Mouse (Mus musculus): ENCODE measurements at regions not wholly inside any gene's neighbourhood (a gene's known extent, or its start where the extent isn't known, plus 50 kb on each side); places are given as distances from the start of the nearest gene placed in this dataset.

DNA sequence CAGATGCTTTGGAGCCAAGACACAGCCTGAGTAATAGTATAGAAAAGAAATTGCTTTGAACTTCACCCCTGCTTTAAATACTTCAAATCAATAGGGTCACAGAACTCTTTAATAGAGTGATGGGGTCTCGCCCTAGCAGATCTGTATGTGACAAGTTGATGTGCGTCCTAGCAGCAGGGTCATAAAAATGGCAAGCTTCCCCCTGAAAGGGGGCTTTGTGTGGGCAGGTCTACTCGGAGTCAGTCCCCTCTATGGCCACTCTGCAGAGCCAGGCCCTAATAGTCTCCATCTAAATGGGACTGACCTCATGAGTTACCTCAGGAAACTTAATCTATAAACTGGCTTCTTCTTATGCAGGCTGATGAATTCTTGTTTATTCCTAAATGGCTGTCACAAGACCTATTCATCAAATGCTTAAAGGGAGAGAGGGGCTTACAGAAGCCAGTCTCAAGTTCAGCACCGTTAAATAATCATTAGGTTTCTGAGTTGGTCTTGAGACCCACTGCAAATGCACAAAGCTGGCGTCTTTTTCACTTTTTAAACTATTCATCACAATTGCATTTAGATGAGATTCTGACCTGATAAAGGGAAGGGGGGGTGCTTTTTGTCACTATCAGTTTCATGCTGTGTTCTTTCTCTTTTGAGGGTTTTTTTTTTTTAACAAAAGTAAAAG is 457.0 kb upstream of the Fam92a start:
- no peak for DNase-seq (ENCODE audit: low spot score in 2 of 2)

GRCm38 (mm10) chr4:12627158-12627871 is 455.5 kb upstream of the Fam92a start:
- DNase-seq (ENCODE audit: low spot score in 2 of 2) = no peak

GRCm38 (mm10) chr4:12620756-12621270 is 449.0 kb upstream of the Fam92a start:
- DNase-seq (ENCODE audit: low spot score in 2 of 2) = no peak

- DNase-seq (ENCODE audit: low spot score in 2 of 2) = no peak
Measured at GRCm38 (mm10) chr4:12620059-12620755, 448.4 kb upstream of the Fam92a start.

DNA sequence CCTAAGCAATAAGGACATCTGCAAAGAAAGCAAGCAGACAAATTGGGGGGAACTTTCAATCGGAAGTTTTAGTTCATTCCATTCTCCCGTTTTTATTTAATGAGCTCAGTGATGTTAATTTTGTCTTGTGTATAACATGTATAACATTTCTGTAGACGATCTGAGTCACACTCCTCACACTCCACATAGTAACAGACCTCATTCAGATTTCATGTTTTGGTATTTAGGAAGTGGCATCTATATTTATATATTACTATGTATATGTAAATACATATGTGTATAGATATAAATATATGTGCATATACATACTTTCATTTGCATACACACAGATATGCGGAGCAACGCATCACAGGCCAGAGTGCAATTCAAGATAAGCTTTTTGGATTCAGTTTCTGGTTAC is 444.9 kb upstream of the Fam92a start:
- DNase-seq (ENCODE audit: low spot score in 2 of 2) = no peak

- DNase-seq (ENCODE audit: low spot score in 2 of 2) = no peak
Measured at GRCm38 (mm10) chr4:12611511-12611910, 439.7 kb upstream of the Fam92a start.

GRCm38 (mm10) chr4:12601165-12601919 is 429.5 kb upstream of the Fam92a start:
- DNase-seq (ENCODE audit: low spot score in 2 of 2) = no peak

DNA sequence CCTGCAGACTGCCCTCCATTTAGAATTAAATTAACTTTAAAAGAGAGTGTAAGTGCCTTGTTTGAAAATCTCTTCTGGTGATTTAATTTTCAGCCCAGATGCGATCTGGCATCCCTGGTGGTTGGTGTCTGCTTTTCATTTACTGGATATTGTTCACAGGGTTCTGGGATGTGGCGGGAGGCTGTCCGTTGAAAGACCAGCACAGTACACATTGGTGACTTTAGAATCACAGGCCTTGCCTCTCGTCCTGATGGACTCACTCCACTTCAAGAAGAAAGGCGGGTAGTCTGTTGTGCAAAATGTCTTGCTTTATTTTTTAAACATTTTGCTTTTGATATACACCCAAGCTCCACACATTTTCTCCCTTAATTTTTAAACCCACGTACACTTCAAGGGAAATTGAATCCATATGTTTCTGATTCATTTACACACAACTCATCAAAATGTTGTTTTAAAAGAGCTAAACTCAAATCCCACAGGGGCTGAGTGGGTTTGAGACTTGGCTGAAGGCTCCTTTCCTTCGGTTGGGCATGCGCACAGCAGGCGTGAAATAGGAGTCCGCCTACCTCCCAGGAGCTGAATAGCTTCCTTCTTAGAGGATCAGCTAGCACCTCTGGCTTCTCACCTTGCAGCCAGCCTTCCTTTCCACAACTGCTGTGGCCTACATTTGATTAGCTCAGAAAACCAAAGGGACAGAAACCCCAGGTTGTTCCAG is 424.1 kb upstream of the Fam92a start:
- no peak for DNase-seq (ENCODE audit: low spot score in 2 of 2)

DNA sequence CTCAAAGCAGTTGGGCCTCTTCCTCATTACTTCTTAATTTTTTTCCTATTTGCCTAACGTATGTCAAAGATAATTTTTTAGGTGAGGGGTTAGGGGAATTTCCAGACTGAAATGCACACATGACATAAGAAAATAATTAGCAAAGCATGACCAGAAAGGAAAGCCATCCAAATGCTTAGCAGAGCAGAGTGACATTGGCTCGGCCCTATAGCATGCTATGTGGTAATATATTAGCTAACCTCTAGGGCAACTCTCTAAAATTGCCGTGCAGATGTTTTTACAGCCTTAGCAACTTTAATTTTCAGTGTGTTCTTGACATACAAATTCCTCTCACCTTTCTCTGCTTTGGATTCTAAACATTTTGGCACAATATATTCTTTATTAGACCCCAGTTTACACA is 421.2 kb upstream of the Fam92a start:
- no peak for DNase-seq (ENCODE audit: low spot score in 2 of 2)

- DNase-seq (ENCODE audit: low spot score in 2 of 2) = no peak
Measured at GRCm38 (mm10) chr4:12578102-12578501, 406.3 kb upstream of the Fam92a start.

- DNase-seq (ENCODE audit: low spot score in 2 of 2) = no peak
Measured at GRCm38 (mm10) chr4:12571881-12572280, 400.1 kb upstream of the Fam92a start.

DNA sequence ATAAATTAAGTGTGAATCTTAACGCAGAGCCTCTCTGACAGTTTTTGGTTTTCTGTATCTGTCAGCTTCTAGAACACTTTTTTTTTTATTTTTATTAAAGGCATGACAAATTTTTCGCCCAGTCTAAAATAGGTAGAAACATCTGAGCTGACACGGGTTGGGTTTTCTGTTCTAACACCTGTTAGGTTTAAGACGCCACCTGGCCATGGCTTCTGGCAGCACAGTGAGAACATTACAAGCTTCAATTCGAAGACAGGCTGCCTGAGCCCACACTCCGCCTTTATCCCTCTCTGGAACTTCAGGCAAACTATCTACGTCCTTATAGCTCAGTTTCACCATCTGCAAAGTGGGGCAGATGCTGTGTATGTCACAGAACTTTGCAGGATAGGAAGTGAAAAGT is 398.9 kb upstream of the Fam92a start:
- DNase-seq (ENCODE audit: low spot score in 2 of 2) = no peak

DNA sequence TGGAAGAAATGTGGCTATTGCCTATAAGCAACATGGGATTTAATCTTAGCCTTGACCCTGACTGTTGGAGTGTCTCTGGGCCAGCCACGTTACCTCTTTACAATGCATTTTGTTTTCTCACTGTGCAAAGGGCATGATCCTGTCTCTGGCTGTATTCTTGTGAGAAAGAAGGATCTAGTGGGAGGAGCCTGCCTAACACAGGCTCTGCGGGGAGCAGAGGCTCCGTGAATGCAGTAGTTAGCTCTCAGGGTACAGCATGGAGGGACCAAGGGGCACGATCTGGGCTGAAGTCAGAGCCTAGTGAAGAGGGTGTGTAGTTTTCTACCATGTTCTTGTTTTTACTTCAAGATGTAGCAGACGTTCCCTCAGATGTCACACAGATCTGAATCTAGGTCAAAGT is 395.8 kb upstream of the Fam92a start:
- no peak for DNase-seq (ENCODE audit: low spot score in 2 of 2)

DNA sequence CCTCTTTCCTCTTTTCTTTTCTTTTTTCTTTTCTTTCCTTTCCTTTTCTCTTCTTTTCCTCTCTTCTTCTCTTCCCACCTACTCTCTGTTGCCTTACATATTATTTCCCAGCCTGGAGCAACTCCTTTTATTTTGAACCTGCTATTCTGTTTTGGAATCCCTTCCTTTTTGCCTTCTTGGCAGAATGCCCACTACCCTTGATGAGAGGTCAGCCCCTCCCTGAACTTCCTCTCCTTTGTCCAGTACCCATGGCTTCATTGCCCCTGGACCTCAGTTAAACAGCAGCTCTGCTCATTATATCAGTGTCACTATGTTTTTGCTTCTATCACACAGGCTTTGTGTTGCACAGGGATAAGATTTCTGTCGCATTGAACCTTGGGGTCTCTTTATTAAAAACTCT is 391.2 kb upstream of the Fam92a start:
- DNase-seq (ENCODE audit: low spot score in 2 of 2) = no peak

DNA sequence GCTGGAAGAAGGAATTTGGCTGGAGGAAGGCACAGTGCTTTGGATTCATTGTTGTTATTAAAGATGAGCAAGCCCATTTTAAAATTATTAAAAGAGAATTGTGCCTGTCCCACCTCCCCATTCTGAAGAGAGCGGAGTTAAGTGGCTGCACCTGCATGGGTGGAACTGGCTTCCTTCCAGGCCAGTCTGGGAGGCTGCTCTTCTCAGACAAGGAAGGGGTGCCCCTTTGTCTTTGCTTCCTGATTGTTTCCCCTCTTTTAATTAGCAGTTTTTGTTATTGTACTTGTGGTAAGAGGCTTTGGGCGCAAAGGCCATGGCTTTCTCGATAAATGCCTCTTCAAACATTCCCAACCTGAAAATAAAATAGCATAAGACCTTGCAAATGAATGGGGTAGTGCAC is 388.7 kb upstream of the Fam92a start:
- DNase-seq (ENCODE audit: low spot score in 2 of 2) = no peak

- DNase-seq (ENCODE audit: low spot score in 2 of 2) = no peak
Measured at GRCm38 (mm10) chr4:12560015-12560414, 388.2 kb upstream of the Fam92a start.

GRCm38 (mm10) chr4:12557105-12557504 is 385.3 kb upstream of the Fam92a start:
- DNase-seq (ENCODE audit: low spot score in 2 of 2) = no peak

DNA sequence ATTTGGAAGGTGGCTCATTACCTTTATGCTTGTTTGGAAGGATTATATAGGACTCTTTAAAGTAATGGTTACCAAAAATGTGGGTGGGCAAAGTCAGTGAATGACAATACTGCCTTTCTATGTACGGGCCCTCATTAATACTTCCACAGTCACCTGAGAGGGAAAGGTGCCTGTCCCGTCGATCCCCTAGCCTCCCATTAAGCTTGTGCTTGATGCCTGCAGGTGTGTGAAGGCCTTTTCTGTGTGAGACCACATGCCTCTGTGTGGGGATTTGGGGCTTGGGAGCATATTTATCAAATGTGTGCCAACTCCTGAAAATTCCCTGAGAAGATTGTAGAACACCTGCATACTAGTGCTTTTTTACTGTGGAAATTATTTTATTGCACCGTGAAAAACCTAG is 377.4 kb upstream of the Fam92a start:
- no peak for DNase-seq (ENCODE audit: low spot score in 2 of 2)

GRCm38 (mm10) chr4:12543906-12544305 is 372.1 kb upstream of the Fam92a start:
- DNase-seq (ENCODE audit: low spot score in 2 of 2) = no peak

DNA sequence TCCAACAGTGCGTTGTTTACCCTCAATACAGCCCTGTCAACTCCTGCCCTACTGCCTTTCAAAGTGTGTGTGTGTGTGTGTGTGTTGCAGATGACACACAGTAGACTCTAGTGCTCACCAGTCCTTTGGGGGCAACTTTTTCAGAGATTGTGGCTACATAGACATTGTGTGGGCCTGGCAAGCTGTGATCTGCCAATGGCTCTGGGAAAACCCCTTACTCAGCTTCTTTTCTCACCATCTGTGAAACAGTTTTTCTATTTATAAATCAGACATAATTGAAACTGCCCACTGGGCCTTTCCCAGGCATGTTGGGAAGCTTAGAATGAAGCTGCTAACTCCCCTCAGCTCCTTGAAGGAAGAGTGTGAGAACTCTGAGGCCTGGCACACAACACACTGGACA is 369.7 kb upstream of the Fam92a start:
- DNase-seq (ENCODE audit: low spot score in 2 of 2) = no peak

- DNase-seq (ENCODE audit: low spot score in 2 of 2) = no peak
Measured at GRCm38 (mm10) chr4:12539184-12539791, 367.5 kb upstream of the Fam92a start.

All from cerebellum, postnatal 4 days (tissue).